Mouse (Mus musculus) limb, embryonic 12.5 days (tissue): ENCODE data around the gene Olfr1420. TPM values are rescaled to one million over a fixed set of nuclear protein-coding genes. Genes with fewer than 3 reads are reported as not detected.
"Not testable (repeated sequence)": the region's sequence is repeated elsewhere in the genome, so short reads cannot be mapped to it uniquely, and the experiment has no call there.

Experiments used
- ATAC-seq: fragments of 200-750 bp; cut with Nextera tagmentation; 2 replicates; pipeline ENCODE4 v1.8.0; 2017; ENCODE audit warnings: low read depth, moderate TSS enrichment; ENCODE audit not compliant: insufficient number of reproducible peaks, insufficient read depth, low FRiP score, low TSS enrichment
- H3K27ac ChIP-seq: fragments of 300-500 bp; sonication (generic); 2 replicates; pipeline ENCODE4 v1.5.1; 2016; ENCODE audit warnings: mild to moderate bottlenecking, moderate library complexity
- H3K27me3 ChIP-seq: fragments of 300-500 bp; sonication (generic); 2 replicates; pipeline ENCODE4 v1.6.1; 2016; ENCODE audit warnings: mild to moderate bottlenecking, moderate library complexity
- H3K36me3 ChIP-seq: fragments of 300-500 bp; sonication (generic); 2 replicates; pipeline ENCODE4 v1.6.1; 2016; ENCODE audit warnings: mild to moderate bottlenecking, moderate library complexity
- H3K4me1 ChIP-seq: fragments of 300-500 bp; sonication (generic); replicated peaks from 2 replicates; pipeline ENCODE4 v1.6.1; 2016
- H3K4me2 ChIP-seq: fragments of 300-500 bp; sonication (generic); 2 replicates; pipeline ENCODE4 v1.6.1; 2016; ENCODE audit warnings: mild to moderate bottlenecking, moderate library complexity
- H3K4me3 ChIP-seq: fragments of 300-500 bp; sonication (generic); replicated peaks from 2 replicates; pipeline ENCODE4 v1.5.1; 2016; ENCODE audit warnings: mild to moderate bottlenecking
- H3K9ac ChIP-seq: fragments of 300-500 bp; sonication (generic); replicated peaks from 2 replicates; pipeline ENCODE4 v1.6.1; 2016; ENCODE audit warnings: mild to moderate bottlenecking, moderate library complexity
- H3K9me3 ChIP-seq: fragments of 300-500 bp; sonication (generic); 2 replicates; pipeline ENCODE4 v1.6.1; 2016; ENCODE audit warnings: mild to moderate bottlenecking, moderate library complexity
- WGBS: fragments of 180-500 bp; shearing (Covaris S2); methylation state at CpG from one replicate; pipeline ENCODE4 v1.1.7; 2016; 5-methylcytosine and 5-hydroxymethylcytosine counted together
- microRNA-seq: library from miRNA; unstranded; fragments of <30 nt; microRNA quantifications from one replicate; pipeline ENCODE4, GENCODE M21; 2017
- polyA plus RNA-seq: library from polyadenylated mRNA; unstranded; fragments of >200 nt; fragmentation: Nextera tagmentation; extraction: Ambion mirVana; gene quantifications from 2 replicates; pipeline ENCODE4 v1.2.1, GENCODE M21; 2016

Olfr1420 gene
- polyA plus RNA-seq, 1 experiment from 2014 or later, result not detected

DNA sequence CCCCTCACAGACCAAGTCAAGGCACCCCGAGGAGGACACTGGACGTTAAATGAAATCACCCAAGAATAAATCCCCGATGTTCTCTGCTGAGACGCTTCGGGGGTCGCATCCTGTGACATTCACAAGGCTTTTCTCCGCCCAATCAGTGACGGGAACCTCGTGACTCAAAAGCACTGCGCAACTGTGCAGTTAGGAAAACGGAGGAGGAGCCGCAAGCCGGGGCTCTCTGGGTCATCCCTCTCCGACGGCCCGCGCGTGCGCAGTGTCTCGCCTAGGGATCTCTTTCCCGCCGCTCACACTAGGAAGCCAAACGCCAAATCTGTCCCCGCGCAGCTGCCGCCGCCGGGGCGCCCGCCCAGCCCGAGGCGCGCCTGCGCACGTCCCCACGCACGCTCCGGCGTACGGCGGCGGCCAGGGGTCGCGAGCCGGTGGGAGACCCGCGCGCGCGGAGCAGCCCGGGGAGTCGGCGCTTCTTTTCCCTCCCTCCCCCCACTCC, 25.7 kb downstream of the Olfr1420 start, which contains the start of gene Patl1:
Patl1 (plus strand) TSS at position 363 of the 496 bp plus-strand sequence.
- Histone ChIP-seq H3K4me1 (peaks cover 8% of the 10 kb centered on the region), H3K9ac (peak within 1 kb of the TSS; percentile 77), H3K4me2 (peak within 1 kb of the TSS; percentile 73), H3K27ac (peak within 1 kb of the TSS; percentile 95), H3K36me3 (peaks cover 19% of the 10 kb centered on the region; the same call in 1 of the 2 replicates), H3K4me3 (peak within 1 kb of the TSS; percentile 82), H3K9me3 (no peaks in the 10 kb centered on the region), H3K27me3 (no peaks in the 10 kb centered on the region)
- under 1% methylated on average over 48 of the region's 53 CpGs for WGBS
- peak; percentile 94 for ATAC-seq

DNA sequence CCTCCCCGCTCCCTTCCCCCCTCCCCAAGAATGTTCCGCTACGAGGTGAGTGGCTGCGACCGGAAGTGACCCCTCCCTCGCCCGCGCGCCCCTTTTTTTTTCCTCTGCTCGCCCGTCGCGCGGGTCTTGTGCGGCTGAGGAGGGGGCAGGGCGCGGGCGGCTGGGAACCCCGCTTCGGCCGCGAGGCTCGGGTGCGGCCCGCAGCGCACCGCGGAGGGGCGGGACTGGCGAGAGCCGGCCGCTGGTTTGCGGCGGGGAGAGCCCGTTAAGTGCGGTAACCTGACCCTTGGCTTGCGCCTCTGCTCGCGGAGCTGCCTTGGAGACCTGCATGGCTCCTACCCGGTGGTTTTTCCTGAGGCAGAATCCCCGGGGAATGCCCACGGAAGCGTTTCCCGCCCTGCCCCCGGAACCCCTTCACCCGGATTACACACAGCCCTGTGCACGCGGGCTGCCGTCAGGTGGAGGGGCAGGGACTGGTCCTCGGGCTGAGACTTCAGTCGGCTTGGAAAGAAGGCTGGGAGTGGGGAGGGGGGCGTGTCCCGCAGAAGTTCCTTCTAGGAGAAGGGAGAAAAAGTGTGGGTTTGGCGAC, 26.3 kb downstream of the Olfr1420 start:
- Histone ChIP-seq H3K4me1 (peaks cover 8% of the 10 kb centered on the region), H3K4me2 (peak overlapping the region; percentile 73), H3K27me3 (no peaks in the 10 kb centered on the region), H3K27ac (peak overlapping the region; percentile 95), H3K9me3 (no peaks in the 10 kb centered on the region), H3K4me3 (peak overlapping the region; percentile 82), H3K36me3 (peaks cover 23% of the 10 kb centered on the region; the same call in 1 of the 2 replicates), H3K9ac (peak overlapping the region; percentile 77)
- ATAC-seq, result peak; percentile 82
- WGBS, result 2% methylated on average over 42 of the region's 54 CpGs

DNA sequence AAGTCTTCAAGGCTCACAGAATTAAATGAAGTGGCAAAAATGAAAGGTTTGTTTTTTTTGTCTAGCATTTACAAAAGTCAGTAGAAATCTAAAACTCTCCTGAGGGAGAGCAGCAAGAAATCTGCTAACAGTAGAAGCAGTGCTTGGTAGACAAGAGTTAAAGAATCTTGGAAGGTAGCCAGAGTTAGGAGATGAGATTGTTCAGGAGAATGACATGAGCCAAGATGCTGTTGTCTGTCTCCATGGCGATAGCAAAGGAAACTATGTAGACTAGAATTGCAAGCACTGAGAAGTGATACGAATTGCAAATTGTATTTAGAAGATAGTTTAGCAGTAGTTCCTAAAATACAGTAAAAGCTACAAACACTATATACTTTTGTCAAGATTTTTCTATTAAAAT, 29.4 kb downstream of the Olfr1420 start:
- no peak overlapping the region for H3K4me2 ChIP-seq
- H3K36me3 ChIP-seq, result peaks cover 42% of the 10 kb centered on the region
- no peak overlapping the region for H3K27ac ChIP-seq
- no peak overlapping the region for H3K9ac ChIP-seq
- WGBS, result 83% methylated on average over 2 of the region's 2 CpGs
- H3K9me3 ChIP-seq, result no peaks in the 10 kb centered on the region
- H3K27me3 ChIP-seq, result no peaks in the 10 kb centered on the region
- no peak overlapping the region for H3K4me3 ChIP-seq
- peaks cover 8% of the 10 kb centered on the region for H3K4me1 ChIP-seq
- ATAC-seq, result no peak

DNA sequence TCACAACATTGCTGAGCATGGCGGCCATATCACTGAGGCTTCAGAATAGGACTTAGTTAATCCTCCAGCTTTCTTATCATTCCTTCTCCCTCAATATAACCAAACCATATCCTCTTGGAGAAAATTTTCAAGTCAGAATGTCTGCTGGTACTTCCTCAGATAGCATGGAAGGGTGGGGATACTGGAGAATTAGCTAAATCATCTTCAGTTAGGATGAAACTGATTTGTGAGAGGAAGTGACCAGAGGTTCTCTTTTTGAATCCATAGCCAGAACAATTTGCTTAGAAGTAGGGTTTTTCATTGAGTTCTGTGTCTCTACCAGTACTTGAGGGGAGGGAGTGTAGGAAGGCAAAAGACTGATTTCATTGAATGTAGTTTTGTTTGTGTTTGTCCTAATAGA, 35.7 kb downstream of the Olfr1420 start:
- Histone ChIP-seq H3K27ac (no peak overlapping the region), H3K4me2 (no peak overlapping the region), H3K9ac (no peak overlapping the region), H3K27me3 (no peaks in the 10 kb centered on the region), H3K4me3 (no peak overlapping the region), H3K4me1 (no peaks in the 10 kb centered on the region), H3K36me3 (peaks cover 77% of the 10 kb centered on the region), H3K9me3 (no peaks in the 10 kb centered on the region)
- WGBS, result 87% methylated on average over 1 of the region's 1 CpGs
- no peak for ATAC-seq

DNA sequence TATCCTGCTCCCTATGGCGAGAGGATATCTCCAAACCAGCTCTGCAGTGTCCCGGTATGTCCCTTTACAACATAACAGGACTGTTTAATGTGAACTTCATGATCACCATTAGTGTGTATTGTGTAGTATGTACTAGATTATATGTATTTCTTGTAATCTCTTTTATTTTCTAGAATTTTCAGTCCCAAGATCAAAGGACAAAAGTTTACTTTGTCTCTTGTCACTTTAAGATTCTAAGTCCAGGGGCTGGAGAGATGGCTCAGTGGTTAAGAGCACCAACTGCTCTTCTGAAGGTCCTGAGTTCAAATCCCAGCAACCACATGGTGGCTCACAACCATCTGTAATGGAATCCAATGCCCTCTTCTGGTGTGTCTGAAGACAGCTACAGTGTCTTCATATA, 36.1 kb downstream of the Olfr1420 start:
- WGBS, result 96% methylated on average over 2 of the region's 2 CpGs
- not testable (repeated sequence) for H3K27me3 ChIP-seq, ATAC-seq, H3K9me3 ChIP-seq, H3K4me2 ChIP-seq, H3K9ac ChIP-seq, H3K4me3 ChIP-seq, H3K27ac ChIP-seq, H3K4me1 ChIP-seq
- H3K36me3 ChIP-seq, result peaks cover 77% of the 10 kb centered on the region

DNA sequence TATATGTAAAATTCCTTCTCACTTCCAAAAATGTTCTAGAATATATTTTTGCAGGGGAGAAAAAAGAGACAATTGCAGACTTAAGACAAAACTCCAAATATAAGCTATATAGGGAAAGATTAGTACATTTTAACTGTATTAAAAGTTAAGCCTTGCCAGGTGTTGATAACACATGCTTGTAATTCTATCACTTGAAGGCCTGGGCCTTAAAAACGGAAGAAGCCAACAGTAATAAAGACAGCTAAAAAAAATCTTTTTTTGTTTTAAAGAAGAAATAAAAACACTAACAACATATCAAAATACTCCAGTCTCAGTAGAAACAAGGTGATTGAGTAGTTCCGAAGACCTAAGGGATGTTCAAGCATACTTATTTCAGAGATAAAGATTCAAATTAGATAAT, 40.0 kb downstream of the Olfr1420 start:
- WGBS, result 83% methylated on average over 2 of the region's 2 CpGs
- H3K9me3 ChIP-seq, result no peaks in the 10 kb centered on the region
- H3K4me1 ChIP-seq, result no peaks in the 10 kb centered on the region
- H3K4me3 ChIP-seq, result no peak overlapping the region
- no peak overlapping the region for H3K4me2 ChIP-seq
- no peak overlapping the region for H3K27ac ChIP-seq
- no peak overlapping the region for H3K9ac ChIP-seq
- H3K27me3 ChIP-seq, result no peaks in the 10 kb centered on the region
- H3K36me3 ChIP-seq, result peaks cover 88% of the 10 kb centered on the region
- ATAC-seq, result no peak

DNA sequence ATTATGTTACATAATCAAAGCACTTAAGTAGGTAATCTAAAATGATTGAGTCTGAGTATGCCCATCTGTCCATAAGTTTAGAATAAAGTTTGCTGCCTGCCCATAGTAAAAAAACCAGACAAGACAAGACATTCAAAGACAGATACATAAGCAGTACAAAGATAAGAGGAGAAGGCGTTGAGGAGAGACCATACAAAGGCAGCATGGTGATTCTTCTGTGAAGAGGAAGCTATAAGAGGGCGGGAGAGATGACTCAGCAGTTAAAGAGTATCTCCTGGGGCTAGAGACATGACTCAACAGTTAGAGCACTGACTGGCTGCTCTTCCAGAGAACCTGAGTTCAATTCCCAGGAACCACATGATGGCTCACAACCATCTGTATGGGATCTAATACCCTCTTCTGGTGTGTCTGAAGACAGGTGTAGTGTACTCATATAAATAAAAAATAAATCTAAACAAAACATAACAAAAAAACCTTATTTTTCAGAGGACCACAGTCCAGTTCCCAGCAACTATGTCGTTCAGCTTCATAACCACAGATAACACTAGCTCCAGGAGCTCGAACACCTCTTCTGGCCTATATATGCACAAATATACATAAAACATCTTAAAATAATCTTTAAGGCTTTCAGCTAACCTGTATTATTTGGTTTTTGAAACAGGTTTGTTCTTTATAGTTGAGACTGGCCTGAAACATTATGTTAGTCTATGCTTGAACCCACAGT, 41.8 kb downstream of the Olfr1420 start:
- H3K9me3 ChIP-seq, result no peaks in the 10 kb centered on the region
- no peak overlapping the region for H3K4me3 ChIP-seq
- no peak overlapping the region for H3K9ac ChIP-seq
- H3K4me1 ChIP-seq, result no peaks in the 10 kb centered on the region
- no peaks in the 10 kb centered on the region for H3K27me3 ChIP-seq
- no peak for ATAC-seq
- 93% methylated on average over 4 of the region's 4 CpGs for WGBS
- H3K36me3 ChIP-seq, result peaks cover 90% of the 10 kb centered on the region
- no peak overlapping the region for H3K27ac ChIP-seq
- no peak overlapping the region for H3K4me2 ChIP-seq

DNA sequence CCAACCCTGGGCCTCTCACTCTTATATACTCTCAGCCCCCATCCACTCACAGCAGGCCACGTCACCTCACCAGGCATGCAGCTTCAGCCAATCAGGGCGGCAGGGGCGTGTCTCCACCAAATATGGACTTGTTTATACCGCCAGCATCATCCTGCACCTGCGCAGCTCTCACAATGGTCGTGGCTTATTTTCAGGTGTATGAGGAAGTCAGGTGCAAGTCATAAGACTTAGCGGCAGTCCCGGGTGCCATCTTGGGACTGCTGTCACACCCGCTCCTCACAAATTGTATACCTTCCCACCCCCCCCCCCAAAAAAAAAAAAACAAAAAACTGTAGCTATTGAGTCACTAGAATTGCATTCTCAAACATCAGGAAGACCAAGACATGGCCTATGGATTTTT, 60.1 kb downstream of the Olfr1420 start:
- peaks cover 38% of the 10 kb centered on the region for H3K36me3 ChIP-seq
- not testable (repeated sequence) for H3K4me2 ChIP-seq, H3K9ac ChIP-seq, H3K9me3 ChIP-seq, ATAC-seq, H3K4me3 ChIP-seq, H3K27ac ChIP-seq, H3K4me1 ChIP-seq, H3K27me3 ChIP-seq
- 92% methylated on average over 9 of the region's 9 CpGs for WGBS

Small RNAs within 50 kb of the gene (microRNA-seq; reads per million reads assigned to microRNA genes)
- gene Mir6994, result 7.7 reads per million, percentile 22 among the genes with 10 or more reads in this experiment

Other genes with a start within 250 kb of the Olfr1420 start
- not detected in 2 replicates for gene Ms4a3, start 245.7 kb upstream of the Olfr1420 start, polyA plus RNA-seq
- not detected in 2 replicates for gene Oosp2, start 226.0 kb upstream of the Olfr1420 start, polyA plus RNA-seq
- gene Oosp1, start 195.4 kb upstream of the Olfr1420 start, polyA plus RNA-seq, result 0.63 TPM in 1 of 2 replicates, not detected in the other
- not detected in 2 replicates for gene Oosp3, start 189.5 kb upstream of the Olfr1420 start, polyA plus RNA-seq
- not detected in 2 replicates for gene Gif, start 139.0 kb upstream of the Olfr1420 start, polyA plus RNA-seq
- gene Mrpl16, start 116.2 kb upstream of the Olfr1420 start, polyA plus RNA-seq, result 45.5 and 45.6 TPM in 2 replicates
- 5.1 and 5.8 TPM in 2 replicates for gene Stx3, start 67.2 kb upstream of the Olfr1420 start, polyA plus RNA-seq
- gene Olfr1417, start 47.3 kb upstream of the Olfr1420 start, polyA plus RNA-seq, result not detected in 2 replicates
- gene Olfr1418, start 25.5 kb upstream of the Olfr1420 start, polyA plus RNA-seq, result not detected in 2 replicates
- gene Olfr1419, start 11.5 kb upstream of the Olfr1420 start, polyA plus RNA-seq, result not detected in 2 replicates
- 17.8 and 20.2 TPM in 2 replicates for gene Patl1, start 25.8 kb downstream of the Olfr1420 start, polyA plus RNA-seq
- gene Osbp, start 79.4 kb downstream of the Olfr1420 start, polyA plus RNA-seq, result 4.9 and 5.1 TPM in 2 replicates
- gene Olfr1423, start 154.8 kb downstream of the Olfr1420 start, polyA plus RNA-seq, result 0.04 TPM in 1 of 2 replicates, not detected in the other
- not detected in 2 replicates for gene Olfr1424, start 176.1 kb downstream of the Olfr1420 start, polyA plus RNA-seq
- not detected in 2 replicates for gene Olfr1425, start 191.2 kb downstream of the Olfr1420 start, polyA plus RNA-seq
- gene Olfr1426, start 205.4 kb downstream of the Olfr1420 start, polyA plus RNA-seq, result not detected in 2 replicates
- not detected in 2 replicates for gene Olfr1427, start 216.8 kb downstream of the Olfr1420 start, polyA plus RNA-seq
- not detected in 2 replicates for gene Olfr1428, start 229.3 kb downstream of the Olfr1420 start, polyA plus RNA-seq
- not detected in 2 replicates for gene Olfr76, start 236.6 kb downstream of the Olfr1420 start, polyA plus RNA-seq